Mouse (Mus musculus) WW6 (cell line): ENCODE measurements around the gene Med7.
"Not testable (repeated sequence)": the region's sequence is repeated elsewhere in the genome, so short reads cannot be mapped to it uniquely, and the experiment has no call there.

ENCODE experiments used
- DNase-seq: peaks from one replicate; pipeline ENCODE4 v3.0.0-alpha.2; 2013; ENCODE audit warnings: low read depth, low spot score

Gene Med7

DNA sequence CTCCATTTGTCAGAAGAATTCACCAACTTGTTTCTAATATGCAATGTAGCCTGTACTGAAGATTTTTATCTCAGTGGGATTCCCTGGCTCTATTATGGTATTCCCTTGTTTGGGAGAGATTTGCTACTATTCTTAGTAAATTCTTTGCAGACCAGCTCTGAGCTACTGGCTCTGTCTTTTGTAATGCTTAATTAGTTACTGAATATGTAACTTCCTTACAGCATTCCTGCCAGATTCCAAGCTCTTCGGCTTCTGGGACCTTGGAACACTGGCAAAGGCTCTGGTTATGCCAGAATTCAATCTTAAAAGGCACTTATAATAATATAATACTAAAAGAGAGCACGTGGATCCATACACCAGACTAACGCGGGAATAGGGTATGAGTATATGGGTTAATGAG lies 8.6 kb upstream of the Med7 start:
- not testable (repeated sequence) for DNase-seq

DNA sequence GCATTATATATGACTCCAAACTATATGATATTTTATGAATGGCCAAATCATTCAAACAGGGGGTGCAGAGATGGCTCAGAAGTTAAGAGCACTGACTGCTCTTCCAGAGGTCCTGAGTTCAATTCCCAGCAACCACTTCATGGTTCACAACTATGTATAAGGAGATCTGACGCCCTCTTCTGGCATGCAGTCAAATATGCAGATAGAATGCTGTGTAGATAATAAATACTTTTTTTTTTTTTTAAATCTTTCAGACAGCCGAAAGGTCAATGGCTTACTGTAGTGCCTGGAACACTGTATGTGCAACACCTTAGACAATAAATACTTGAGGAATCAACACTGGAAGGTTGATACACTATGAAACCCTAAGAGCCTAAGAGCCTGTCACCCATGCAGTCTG lies 6.6 kb upstream of the Med7 start:
- DNase-seq: no peak

DNA sequence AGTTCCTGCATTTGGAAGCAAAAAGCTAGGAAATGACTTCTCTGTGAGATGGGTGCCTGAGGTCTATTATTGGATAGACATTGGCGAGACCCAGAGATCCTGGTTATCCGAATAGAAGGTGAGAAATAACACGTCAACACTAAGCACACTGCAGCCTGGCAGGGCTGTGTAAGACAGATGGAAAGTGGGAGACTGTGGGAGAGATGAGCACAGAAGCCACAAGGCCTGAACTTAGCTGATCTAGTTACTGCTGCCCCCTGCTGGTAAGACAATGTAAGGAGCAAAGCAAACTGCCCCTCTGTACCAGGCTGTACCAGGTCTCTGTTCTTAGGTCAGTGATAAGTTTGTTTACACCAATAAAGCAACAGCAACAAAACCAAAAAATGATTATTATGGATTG lies 5.6 kb upstream of the Med7 start:
- peak; percentile 73 for DNase-seq

DNA sequence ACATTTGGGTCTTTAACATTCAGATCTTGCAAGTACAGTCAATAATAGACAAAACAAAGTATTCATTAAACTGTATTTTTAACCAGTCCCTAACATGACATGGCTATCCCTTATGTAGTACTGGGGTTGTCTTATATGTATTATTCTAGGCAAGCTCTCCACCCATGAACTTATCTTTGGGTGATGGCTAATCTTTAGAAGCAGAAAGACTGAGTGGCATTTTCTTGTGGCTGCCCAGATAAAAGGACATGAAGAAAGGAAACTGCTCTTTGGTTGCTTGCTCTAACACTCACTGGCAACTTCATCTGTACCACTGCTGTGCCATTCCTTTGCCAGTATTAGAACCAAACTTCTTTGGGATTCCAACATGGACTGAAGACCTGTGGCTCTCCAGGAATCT lies 1.4 kb upstream of the Med7 start:
- DNase-seq: no peak

DNA sequence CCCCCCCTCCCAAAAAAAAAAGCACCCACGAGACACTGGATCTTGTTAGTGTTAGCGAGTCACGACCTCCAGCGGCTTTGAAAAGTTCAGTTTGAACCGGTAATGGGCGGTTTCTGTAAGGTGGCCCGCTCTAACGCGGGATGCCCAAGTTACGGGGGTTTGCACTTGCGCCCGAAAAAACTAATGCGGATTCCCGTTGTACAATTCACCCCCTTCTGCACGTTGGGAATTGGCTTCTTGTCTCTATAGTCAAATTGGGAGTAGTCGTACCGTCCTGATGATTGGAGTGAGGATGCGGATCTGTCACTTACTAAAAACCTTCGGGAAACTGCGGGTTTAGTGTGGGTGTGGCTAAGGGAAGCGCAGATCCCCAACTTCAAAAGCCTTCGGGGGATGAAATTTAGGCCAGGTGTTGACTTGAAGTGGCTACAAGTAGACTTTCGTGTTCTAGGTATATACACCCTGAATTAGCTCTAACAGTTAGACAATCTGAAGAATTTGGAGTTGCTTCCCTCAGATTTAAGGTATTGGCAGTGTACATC lies 805 bp downstream of the Med7 start:
- peak; percentile 33 for DNase-seq

DNA sequence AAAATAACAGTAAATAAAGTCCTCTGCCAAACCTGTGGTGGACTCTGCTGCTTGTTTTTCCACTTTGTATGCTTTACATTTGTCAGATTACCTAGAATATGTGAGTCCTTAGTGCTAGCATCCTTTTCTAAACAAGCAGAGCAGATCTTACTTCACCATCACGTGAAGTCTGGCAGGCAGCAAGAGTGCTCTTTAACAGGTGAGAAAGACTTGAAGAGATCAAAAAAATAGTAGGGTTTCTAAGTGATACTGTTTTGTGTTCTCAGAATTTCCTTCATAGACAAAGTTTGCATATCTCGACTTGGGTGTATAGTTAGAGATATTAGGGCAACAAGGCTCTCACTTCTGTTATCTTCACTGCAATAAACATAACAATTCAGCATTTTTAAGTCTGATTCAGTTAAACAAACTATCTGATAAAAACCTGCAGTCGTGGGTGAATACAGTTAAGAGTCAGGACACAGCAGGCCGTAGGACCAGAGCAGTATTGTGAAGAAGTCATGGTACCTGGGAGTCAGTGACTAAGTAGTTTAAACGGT lies 2.3 kb downstream of the Med7 start:
- no peak for DNase-seq

DNA sequence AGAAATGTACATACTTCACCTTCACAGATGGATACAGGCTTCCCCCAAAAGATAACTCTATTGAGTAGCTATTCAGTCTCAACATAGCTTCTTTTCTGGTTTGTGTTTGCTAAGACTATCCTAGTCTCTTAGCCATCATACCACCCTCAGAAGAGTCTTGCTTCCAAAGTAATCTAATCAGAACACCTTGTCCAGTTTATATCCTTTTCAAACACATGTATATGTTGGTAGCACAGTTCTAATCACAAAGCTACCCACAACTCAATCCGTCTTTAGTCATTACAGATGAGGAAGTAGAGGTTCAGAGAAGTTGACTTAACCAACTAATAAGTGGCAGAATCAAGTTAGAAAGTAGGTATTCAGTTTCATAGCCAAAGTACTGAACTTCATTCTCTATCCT lies 5.0 kb downstream of the Med7 start:
- DNase-seq: no peak

DNA sequence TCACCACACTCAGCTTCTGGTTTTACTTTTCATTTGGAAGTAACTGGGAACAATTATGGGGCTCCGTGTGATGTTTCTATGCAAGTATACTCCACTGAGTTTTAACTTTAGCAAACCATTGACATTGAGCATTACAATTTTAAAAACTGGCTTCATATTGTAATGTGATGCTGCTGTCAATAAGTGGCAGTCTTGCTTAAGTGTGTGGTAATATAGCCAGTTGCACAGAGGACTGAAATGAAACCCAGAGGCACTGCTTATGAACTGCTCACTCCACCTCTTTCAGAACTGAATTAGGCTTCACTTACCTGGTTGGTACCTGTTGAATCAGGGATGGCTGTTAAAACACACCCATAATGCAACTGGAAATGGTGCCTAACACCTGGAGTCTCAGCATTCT lies 6.4 kb downstream of the Med7 start:
- no peak for DNase-seq

DNA sequence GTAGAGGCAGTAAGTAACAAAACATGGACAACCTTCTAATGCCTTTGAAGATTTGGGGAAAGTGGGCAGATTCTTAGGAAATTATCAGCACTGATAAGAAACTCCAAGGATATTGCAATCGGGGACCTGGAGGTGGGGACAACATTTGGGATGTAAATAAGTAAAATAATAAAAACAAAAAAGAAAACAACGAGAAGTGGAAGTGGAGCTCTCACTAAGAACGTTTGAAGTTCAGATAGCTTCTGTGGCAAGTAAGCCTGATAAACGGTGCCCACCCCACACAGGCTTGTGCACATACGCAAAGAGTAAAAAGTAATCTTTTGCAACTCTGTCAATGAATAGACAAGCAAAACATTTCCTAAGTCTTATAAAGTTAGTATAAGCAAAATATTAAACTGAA lies 7.3 kb downstream of the Med7 start:
- no peak for DNase-seq

DNA sequence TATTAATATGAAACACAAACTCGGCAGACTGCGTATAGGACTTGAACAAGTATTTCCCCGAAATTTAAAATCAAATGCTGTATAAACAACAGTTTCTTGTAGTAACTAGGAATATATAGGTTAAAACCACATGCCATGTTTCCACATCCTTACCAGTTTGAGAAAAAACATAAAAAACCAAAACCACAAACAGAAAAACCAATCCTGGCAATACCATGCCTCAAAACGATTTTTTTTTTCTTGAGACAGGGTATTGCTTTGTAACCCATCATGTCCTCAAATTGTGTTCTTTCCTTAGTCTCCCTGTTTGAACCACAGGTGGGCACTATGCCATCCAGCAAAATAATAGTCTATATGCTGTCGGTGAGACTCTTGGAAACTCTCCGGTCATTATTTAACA lies 9.4 kb downstream of the Med7 start:
- no peak for DNase-seq

DNA sequence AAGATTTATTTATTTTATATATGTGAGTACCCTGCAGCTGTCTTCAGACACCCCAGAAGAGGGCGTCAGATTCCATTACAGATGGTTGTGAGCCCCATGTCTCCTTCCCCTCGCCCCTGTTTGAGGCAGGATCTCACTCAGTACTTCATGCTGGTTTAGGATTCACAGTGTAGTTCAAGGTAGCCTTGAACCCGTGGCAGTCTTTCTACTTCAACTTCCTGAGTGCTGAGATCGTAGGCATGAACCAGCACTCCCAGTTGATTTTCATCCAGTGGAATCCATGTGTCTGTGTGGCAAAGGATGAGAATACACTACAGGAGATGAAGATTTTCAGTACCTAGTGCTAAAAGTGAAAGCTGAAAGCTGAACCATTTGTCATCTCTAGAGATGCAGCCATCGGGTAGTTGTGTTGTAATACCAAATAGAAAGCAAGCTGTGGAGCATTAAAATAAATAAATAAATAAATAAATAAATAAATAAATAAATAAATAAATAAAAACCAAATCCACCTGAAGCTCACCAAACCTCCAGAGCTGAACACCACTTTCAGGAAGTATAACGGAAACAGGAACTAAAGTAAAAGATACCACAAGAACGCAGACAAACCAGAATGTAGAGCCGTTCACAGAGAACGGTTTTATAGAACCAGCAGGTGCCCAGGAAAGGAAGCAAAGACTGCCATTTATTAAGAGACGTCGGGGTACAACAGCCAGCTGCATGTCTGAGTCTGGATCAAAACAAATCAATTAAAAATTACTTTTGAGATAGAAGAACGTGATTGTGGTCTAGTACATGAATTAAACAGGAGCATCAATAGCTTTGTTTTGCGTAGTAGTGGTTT lies 11.1 kb downstream of the Med7 start:
- DNase-seq: no peak

DNA sequence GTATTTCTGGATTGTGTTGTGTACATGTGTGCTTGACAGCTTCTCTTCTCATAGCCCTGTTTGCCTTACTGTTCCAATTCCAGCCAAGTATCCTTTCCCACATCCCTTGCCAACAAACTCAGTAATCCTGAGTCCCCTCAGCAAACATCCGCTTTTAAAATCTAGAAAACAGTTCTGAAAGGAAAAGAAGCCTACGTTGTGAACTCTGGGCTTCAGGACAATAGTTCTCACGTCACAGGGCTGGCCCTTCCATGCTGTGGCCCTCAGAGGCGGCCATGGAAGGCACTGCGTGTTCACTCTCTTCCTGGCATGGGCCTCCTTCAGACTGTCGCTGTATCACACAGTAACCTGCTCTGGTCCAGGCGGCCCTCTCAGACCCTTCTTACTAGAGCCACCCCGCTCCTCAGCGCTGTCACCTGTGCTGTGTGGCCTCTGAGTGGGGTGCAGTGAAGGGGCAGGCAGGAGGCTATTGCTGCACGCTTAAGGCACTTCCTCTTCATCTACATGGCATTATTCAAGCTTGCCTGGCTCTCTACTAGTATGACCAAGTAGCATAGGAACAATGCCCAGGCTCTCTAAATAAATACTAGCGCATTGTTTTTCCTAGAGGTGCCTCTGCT lies 12.8 kb downstream of the Med7 start:
- no peak for DNase-seq

DNA sequence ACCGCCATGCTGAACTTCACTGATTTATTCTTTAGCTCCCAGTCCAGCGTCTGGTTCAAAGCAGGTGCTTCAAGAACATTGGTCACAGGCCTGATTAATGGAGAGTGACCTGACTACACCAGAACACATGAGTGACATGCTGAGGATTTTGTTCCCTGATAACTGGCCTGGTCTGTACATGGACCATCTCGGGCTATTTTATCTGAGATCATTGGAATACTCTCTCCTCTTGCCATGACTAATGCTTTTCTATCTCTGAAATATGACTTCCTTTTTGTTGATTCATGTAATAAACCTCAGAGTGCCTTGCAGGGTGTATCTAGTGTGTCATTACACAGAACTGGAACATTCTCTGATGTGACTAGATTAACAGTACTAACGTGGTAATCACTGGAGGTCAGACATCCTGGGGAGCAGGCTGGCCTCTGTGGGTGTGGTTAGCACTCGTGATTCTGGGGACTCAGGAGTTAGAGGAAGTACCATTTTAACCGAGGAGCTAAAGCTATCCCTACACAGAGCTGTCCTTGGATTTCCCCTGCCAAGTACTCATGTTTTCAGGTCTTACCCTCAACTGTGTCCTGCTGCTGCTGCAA lies 17.8 kb downstream of the Med7 start, which contains the start of gene Havcr2:
Gene Havcr2 (plus strand): TSS at position 483 of the 593 bp plus-strand sequence.
- DNase-seq: no peak

DNA sequence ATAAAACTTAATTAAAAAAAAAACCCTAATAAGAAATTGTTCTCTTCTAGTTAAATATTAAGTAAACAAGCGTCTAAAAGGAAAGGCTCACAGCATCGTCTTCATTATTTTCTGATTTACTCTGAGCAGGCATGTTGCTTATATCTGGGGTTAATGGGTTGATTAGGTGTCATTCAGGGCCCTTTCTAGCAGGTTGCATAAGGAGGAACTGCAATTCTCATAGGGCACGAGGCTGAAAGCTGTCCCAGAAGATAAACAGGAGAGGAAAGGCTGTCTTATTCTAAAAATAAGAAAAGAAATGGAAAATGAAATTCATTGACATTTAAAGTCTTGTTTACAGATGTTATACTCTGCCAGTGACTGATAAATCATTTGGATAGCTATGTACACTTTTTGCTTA lies 23.2 kb downstream of the Med7 start:
- DNase-seq: no peak

DNA sequence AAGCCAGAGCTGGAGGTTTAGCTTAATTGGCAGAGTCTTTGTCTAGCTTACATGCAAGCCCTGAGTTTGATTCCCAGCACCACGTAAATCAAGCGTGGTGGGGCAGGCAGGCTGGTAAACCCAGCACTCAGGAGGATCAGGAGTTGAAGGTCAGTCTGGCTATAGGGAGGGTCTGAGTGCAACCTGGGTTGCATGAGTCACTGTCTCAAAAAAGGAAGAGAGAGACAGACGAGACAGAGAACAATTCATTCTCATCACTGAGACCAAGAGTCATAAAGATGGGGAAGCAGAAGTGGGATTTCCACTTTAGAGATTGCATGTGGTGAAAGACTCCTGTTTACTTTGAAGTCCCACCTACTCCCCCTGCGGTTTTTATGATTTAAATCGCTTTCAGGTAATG lies 24.6 kb downstream of the Med7 start:
- no peak for DNase-seq

DNA sequence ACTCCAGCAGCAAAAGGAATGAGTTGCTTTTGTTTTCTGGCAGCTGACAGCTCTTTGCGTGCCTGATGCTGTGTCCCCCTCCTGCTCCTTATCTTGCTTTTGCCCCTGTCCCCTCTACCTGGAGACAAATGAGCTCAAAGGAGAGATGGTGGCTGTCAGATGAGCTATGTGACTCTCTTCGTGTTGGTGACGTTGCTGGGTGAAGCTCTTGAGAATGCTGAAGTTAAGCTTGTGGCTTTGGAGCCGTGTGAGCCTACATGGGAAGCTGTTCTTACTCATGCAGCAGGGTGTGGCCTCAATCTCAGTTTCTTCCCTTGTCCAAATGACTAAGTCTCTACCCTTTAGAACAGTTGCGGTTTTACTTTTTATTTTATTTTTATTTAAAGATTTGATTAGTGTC lies 25.2 kb downstream of the Med7 start:
- no peak for DNase-seq

DNA sequence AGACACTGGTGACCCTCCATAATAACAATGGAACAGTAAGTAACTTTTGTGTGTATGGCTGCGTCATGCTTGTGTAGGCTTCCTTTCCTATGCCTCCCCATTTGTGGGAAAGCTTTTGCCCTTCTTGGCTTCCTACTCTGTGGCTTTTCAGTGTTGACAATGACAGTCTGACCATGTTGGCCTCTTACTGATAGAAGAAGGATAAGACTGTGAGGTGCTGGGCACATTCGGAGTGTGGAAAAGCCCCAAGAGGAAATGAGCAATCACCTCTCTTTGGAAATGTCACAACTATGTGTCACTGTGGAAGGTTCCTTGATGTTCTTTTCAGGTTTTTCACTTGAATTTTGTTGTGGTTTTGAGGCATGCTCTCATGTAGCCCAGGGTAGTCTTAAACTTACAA lies 30.2 kb downstream of the Med7 start:
- no peak for DNase-seq

DNA sequence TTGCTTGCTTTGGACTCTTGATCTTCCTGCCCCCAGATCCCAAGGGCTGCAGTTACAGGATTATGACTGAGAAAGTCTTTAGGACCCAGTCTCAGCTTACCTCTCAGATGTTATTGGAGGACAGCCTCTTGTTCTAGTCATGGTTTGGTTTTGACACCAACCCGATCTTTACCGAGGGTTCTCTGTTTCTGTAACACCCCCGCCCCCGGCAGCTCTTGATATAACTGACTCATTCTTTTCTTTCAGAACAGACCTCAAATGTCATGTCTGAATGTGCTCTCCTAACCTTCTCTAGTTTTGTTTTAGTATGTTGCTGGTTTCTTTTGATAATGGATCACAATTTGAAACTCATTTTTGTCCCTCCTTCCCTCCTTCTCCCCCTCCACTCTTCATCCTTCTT lies 37.5 kb downstream of the Med7 start:
- DNase-seq: no peak

DNA sequence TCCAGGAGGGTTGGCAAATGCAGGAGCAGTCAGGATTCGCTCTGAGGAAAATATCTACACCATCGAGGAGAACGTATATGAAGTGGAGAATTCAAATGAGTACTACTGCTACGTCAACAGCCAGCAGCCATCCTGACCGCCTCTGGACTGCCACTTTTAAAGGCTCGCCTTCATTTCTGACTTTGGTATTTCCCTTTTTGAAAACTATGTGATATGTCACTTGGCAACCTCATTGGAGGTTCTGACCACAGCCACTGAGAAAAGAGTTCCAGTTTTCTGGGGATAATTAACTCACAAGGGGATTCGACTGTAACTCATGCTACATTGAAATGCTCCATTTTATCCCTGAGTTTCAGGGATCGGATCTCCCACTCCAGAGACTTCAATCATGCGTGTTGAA lies 42.6 kb downstream of the Med7 start:
- no peak for DNase-seq

DNA sequence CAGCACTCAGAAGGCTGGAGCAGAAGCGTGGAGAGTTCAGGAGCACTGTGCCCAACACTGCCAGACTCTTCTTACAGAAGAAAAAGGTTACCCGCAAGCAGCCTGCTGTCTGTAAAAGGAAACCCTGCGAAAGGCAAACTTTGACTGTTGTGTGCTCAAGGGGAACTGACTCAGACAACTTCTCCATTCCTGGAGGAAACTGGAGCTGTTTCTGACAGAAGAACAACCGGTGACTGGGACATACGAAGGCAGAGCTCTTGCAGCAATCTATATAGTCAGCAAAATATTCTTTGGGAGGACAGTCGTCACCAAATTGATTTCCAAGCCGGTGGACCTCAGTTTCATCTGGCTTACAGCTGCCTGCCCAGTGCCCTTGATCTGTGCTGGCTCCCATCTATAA lies 43.8 kb downstream of the Med7 start:
- no peak for DNase-seq

DNA sequence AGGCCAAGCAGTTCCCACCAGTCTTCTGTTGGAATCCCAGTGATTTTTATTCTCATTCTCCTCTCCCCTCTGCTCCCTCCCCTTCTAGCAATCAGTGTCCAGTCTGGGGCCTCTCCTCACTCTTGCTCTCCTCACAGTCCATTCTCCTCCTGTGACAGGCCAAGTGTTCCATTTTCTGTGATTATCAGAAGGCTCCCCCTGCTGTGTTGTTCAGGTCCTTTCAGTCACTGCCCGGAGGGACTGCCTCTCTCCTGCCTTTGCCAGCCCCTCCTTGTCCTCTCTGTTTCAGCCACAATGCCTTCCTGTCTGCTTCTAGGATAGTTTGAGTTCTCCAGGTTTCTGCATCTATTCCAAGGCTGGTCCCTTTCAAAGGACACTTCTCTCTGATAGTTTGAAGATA lies 51.5 kb downstream of the Med7 start:
- DNase-seq: no peak

DNA sequence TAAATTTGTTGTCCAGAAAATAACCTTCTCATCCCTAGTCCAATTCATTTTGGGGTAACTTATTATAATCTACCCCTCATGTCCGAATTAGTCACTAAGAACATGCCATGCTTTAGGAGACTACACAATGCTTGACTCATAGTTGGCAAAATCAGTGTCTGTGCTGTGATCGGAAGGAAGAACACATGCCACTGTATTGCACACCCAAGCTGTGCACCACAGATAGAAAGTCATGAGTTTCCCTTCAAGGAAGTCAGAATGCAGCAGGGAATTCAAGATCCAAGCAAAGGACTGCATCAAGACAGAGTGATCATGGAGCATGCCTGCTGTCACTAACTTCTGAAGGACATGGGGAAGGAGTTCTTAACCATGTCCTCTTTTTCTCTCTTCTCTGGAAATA lies 51.9 kb downstream of the Med7 start:
- no peak for DNase-seq
